ENCODE assay signal across 22 mouse cellular contexts in the genomic region with DNA sequence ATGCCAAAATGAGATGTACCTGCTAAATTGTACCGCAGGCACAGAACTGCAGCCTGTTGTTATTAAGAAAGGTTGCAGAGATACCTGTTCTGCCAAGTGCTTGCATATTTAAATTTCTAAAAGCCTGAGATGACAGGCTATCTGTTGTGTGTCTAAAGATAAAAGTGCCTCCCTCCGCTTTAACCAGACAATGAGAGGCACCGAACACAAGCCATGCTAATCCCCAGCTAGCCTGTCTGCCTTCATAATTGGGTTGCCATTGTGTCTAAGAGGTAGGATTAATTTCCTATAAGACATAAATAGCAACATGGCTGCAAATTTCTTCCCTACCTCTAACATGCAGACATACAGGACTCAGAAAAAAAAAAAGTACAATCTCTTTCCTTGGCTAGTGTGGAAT.
DNase-seq lines count a peak whose midpoint lies in the region; ATAC-seq lines count a peak whose summit lies in the region.
"Had no signal": no experiment of that assay in that cellular context is flagged by ENCODE, and none has a peak within 500 bp of the region (broad histone marks: within the 10 kb centered on the region; RNA-seq: fewer than 3 reads in every experiment).

No protein-coding gene starts in this region.

- ATAC-seq in midbrain, embryonic 14.5 days (ENCODE audit: low FRiP score, low TSS enrichment): no peak; the same call in 1 of the 2 replicates
- peak; percentile 47; the same call in 1 of the 2 replicates for ATAC-seq in embryonic facial prominence, embryonic 14.5 days (ENCODE audit: low read depth)
- ATAC-seq in midbrain, embryonic 16.5 days: peak; percentile 68
- ATAC-seq: CD4-positive, CD25-positive, alpha-beta regulatory T cell, adult 4 months; forebrain, embryonic 13.5 days; forebrain, embryonic 16.5 days had no signal

- H3K27ac ChIP-seq in midbrain, embryonic 14.5 days (replicated peaks; ENCODE audit: low read depth, low read length): peak overlapping the region; percentile 32; the same call in 1 of the 2 replicates
- H3K27ac ChIP-seq in midbrain, embryonic 10.5 days (replicated peaks): no peak overlapping the region
- no peak overlapping the region for H3K27ac ChIP-seq in embryonic facial prominence, embryonic 14.5 days (replicated peaks; ENCODE audit: low read depth, low read length)
- no peak overlapping the region; the same call in 1 of the 2 replicates for H3K27ac ChIP-seq in midbrain, embryonic 16.5 days (ENCODE audit: low read length)
- H3K27ac ChIP-seq: embryonic facial prominence, embryonic 12.5 days; forebrain, embryonic 10.5 days; forebrain, embryonic 13.5 days; gastrocnemius, adult 2 months; hindbrain, embryonic 12.5 days; hindbrain, embryonic 15.5 days had no signal

- no peaks in the 10 kb centered on the region for H3K27me3 ChIP-seq in midbrain, embryonic 14.5 days (ENCODE audit: control insufficient read depth, insufficient read depth, low read length)
- H3K27me3 ChIP-seq in midbrain, embryonic 10.5 days (ENCODE audit: low read depth, poor library complexity, severe bottlenecking): no peaks in the 10 kb centered on the region
- no peaks in the 10 kb centered on the region for H3K27me3 ChIP-seq in embryonic facial prominence, embryonic 14.5 days (replicated peaks; ENCODE audit: control insufficient read depth, insufficient read depth, low read length)
- H3K27me3 ChIP-seq in midbrain, embryonic 16.5 days (ENCODE audit: control insufficient read depth, insufficient read depth, low read depth, low read length): no peaks in the 10 kb centered on the region
- H3K27me3 ChIP-seq: embryonic facial prominence, embryonic 12.5 days; forebrain, embryonic 13.5 days; hindbrain, embryonic 12.5 days; hindbrain, embryonic 15.5 days had no signal

- H3K4me1 ChIP-seq in midbrain, embryonic 14.5 days (ENCODE audit: control insufficient read depth, insufficient read depth, low read length): peaks cover 8% of the 10 kb centered on the region; the same call in 1 of the 2 replicates
- peaks cover 13% of the 10 kb centered on the region for H3K4me1 ChIP-seq in midbrain, embryonic 10.5 days
- 0 out of 2 replicates have a peak, but pooled peaks cover 3% of the 10 kb centered on the region for H3K4me1 ChIP-seq in embryonic facial prominence, embryonic 14.5 days (ENCODE audit: control insufficient read depth, insufficient read depth, low read length)
- H3K4me1 ChIP-seq in midbrain, embryonic 16.5 days (ENCODE audit: control insufficient read depth, insufficient read depth, low read length): peaks cover 5% of the 10 kb centered on the region
- H3K4me1 ChIP-seq: embryonic facial prominence, embryonic 12.5 days; forebrain, embryonic 13.5 days; hindbrain, embryonic 12.5 days; hindbrain, embryonic 15.5 days had no signal

- no peaks in the 10 kb centered on the region for H3K9me3 ChIP-seq in midbrain, embryonic 14.5 days (ENCODE audit: control insufficient read depth, low read length)
- no peaks in the 10 kb centered on the region for H3K9me3 ChIP-seq in midbrain, embryonic 10.5 days (replicated peaks)
- no peaks in the 10 kb centered on the region for H3K9me3 ChIP-seq in embryonic facial prominence, embryonic 14.5 days (ENCODE audit: control insufficient read depth, low read length)
- no peaks in the 10 kb centered on the region for H3K9me3 ChIP-seq in midbrain, embryonic 16.5 days (replicated peaks; ENCODE audit: control insufficient read depth, low read length, poor library complexity, severe bottlenecking)
- H3K9me3 ChIP-seq: embryonic facial prominence, embryonic 12.5 days; forebrain, embryonic 10.5 days; forebrain, embryonic 13.5 days; hindbrain, embryonic 12.5 days; hindbrain, embryonic 15.5 days had no signal

- DNase-seq in midbrain, embryonic 14.5 days: peak; percentile 48
- DNase-seq in midbrain, embryonic 10.5 days (ENCODE audit: low spot score): no peak
- DNase-seq in embryonic facial prominence, embryonic 14.5 days (ENCODE audit: low spot score): no peak
- DNase-seq in right cerebral cortex, adult 2 months (ENCODE audit: low spot score in 2 of 2): no peak
- DNase-seq in cerebellum, adult 18-20 months: no peak
- DNase-seq: adrenal gland, adult 2 months; adrenal gland, postnatal 14 days; cerebellum, adult 11-12 months; cerebellum, adult 9-10 months; cerebellum, postnatal 14 days; gastrocnemius, adult 2 months; gastrocnemius, postnatal 14 days; heart, adult 11 months had no signal

- no peak overlapping the region for H3K4me3 ChIP-seq in midbrain, embryonic 14.5 days (replicated peaks; ENCODE audit: low read depth, low read length)
- no peak overlapping the region for H3K4me3 ChIP-seq in midbrain, embryonic 10.5 days
- H3K4me3 ChIP-seq in embryonic facial prominence, embryonic 14.5 days (ENCODE audit: low read depth, low read length): no peak overlapping the region
- H3K4me3 ChIP-seq in midbrain, embryonic 16.5 days (ENCODE audit: low read depth, low read length): no peak overlapping the region
- H3K4me3 ChIP-seq: embryonic facial prominence, embryonic 12.5 days; forebrain, embryonic 10.5 days; forebrain, embryonic 13.5 days; gastrocnemius, adult 2 months; hindbrain, embryonic 12.5 days; hindbrain, embryonic 15.5 days had no signal

- H3K4me2 ChIP-seq in midbrain, embryonic 14.5 days (ENCODE audit: low read length): no peak overlapping the region
- H3K4me2 ChIP-seq in embryonic facial prominence, embryonic 14.5 days (ENCODE audit: low read depth, low read length): no peak overlapping the region
- H3K4me2 ChIP-seq in midbrain, embryonic 16.5 days (ENCODE audit: low read length): no peak overlapping the region
- H3K4me2 ChIP-seq: embryonic facial prominence, embryonic 12.5 days; forebrain, embryonic 13.5 days; heart, embryonic 11.5 days; hindbrain, embryonic 12.5 days; hindbrain, embryonic 15.5 days had no signal

- 31% methylated on average over 3 of the region's 3 CpGs for WGBS in midbrain, embryonic 14.5 days
- WGBS in midbrain, embryonic 10.5 days: 70% methylated on average over 3 of the region's 3 CpGs
- WGBS in embryonic facial prominence, embryonic 14.5 days: 75% methylated on average over 3 of the region's 3 CpGs
- 30% methylated on average over 3 of the region's 3 CpGs for WGBS in midbrain, embryonic 16.5 days

- H3K9ac ChIP-seq in midbrain, embryonic 14.5 days (replicated peaks; ENCODE audit: low read length): no peak overlapping the region
- H3K9ac ChIP-seq in embryonic facial prominence, embryonic 14.5 days (ENCODE audit: low read depth, low read length): no peak overlapping the region
- H3K9ac ChIP-seq in midbrain, embryonic 16.5 days (ENCODE audit: low read depth, low read length): no peak overlapping the region
- H3K9ac ChIP-seq: embryonic facial prominence, embryonic 12.5 days; forebrain, embryonic 13.5 days; hindbrain, embryonic 12.5 days; hindbrain, embryonic 15.5 days had no signal

- no peaks in the 10 kb centered on the region for H3K36me3 ChIP-seq in midbrain, embryonic 14.5 days (ENCODE audit: control insufficient read depth, insufficient read depth, low read length)
- no peaks in the 10 kb centered on the region for H3K36me3 ChIP-seq in midbrain, embryonic 10.5 days
- no peaks in the 10 kb centered on the region for H3K36me3 ChIP-seq in embryonic facial prominence, embryonic 14.5 days (ENCODE audit: control insufficient read depth, insufficient read depth, low read length)
- no peaks in the 10 kb centered on the region for H3K36me3 ChIP-seq in midbrain, embryonic 16.5 days (ENCODE audit: control insufficient read depth, insufficient read depth, low read length)
- H3K36me3 ChIP-seq: embryonic facial prominence, embryonic 12.5 days; forebrain, embryonic 10.5 days; hindbrain, embryonic 12.5 days; hindbrain, embryonic 15.5 days had no signal
